Mouse (Mus musculus): ENCODE results near the gene Crebbp.
A peak's percentile ranks its signal among the peaks of the same experiment; 100 is the strongest.
"Not testable (repeated sequence)": the region's sequence is repeated elsewhere in the genome, so short reads cannot be mapped to it uniquely, and the experiment has no call there.

The Crebbp gene

DNA sequence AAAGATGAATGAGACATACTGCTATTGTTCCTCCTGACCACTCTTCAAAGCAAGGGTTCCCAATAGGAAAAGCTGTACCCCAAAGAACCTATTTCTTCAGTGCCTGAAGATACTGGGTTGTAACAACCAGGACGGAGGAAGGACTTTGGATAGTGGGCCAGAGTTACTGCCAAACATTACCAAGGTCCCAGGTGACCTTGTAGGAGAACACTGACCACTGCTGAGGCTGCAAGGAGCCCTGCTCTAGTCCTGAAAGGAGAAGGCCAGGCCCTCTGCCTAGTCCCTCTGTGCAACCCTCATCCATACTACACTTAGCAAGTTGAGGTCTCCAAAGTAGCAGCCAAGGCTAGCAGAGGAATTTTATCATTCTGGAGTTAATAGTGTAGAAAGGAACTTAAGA lies 60.7 kb downstream of the Crebbp start:
- DNase-seq (ENCODE audit: low spot score) = no peak

GRCm38 (mm10) chr16:4138541-4138940 lies 75.3 kb downstream of the Crebbp start:
- DNase-seq (ENCODE audit: low spot score) = no peak

- no peak for DNase-seq (ENCODE audit: low spot score)
Measured at GRCm38 (mm10) chr16:4133754-4134153, 80.0 kb downstream of the Crebbp start.

DNA sequence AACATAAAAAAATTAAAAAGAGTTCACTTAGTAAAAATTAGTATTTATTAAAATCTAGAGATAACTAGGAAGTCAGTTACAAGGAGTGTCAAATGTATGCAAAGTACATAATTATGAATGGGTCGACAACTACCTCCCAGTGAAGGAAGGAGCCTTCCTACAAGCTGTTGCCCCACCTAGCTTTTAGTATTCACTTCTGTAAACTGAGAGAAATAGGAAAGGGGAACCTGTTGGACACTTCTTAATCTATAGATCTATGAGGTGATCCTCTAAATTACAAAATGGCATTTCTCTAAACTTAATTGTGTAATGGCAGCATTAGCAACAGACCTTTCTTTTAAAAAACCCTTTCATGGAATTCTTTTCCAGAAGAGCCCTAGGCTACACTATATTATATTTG lies 84.9 kb downstream of the Crebbp start:
- DNase-seq (ENCODE audit: low spot score) = no peak

- DNase-seq (ENCODE audit: low spot score) = peak; percentile 20
Measured at GRCm38 (mm10) chr16:4117072-4117471, 96.7 kb downstream of the Crebbp start.

GRCm38 (mm10) chr16:4100374-4100773 lies 113.4 kb downstream of the Crebbp start:
- no peak for DNase-seq (ENCODE audit: low spot score)

DNA sequence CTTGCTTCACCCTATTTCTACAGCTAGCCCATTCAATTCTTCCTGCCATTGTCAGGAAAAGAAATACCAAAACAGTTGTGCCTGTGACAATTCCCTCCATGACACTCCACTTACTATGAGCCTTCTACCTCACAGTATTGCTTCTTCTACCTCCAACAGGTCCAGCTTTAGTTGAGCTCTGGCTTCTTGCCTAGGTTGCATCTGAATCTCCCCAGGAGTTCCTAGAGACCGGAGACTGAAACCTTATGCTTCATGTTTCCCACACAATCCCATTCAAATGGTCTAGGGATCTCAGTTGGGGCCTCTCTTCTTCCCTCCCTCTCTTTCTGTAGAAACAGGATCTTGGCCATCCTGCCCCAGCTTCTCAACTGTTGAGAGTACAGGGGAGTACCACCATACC lies 116.3 kb downstream of the Crebbp start:
- no peak for DNase-seq (ENCODE audit: low spot score)

DNA sequence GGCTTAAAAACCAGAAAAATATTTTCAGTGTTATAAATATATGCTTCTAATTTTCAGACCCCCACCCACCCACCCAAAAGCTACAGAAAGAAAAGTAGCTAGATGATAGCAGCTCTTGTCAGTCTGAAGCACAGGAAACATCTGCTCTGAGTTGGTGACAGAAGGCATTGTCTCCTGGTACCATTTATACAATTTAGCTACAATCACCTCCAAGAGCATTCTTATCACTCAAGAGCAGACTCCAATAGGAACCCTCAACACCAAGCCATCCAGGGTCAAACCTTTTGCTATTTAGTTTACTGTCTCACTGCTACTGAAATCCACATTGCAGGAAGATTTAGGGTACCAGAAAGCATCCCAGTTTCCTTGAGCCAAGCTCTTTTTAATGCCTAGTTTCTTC lies 116.9 kb downstream of the Crebbp start:
- no peak for DNase-seq (ENCODE audit: low spot score)

DNA sequence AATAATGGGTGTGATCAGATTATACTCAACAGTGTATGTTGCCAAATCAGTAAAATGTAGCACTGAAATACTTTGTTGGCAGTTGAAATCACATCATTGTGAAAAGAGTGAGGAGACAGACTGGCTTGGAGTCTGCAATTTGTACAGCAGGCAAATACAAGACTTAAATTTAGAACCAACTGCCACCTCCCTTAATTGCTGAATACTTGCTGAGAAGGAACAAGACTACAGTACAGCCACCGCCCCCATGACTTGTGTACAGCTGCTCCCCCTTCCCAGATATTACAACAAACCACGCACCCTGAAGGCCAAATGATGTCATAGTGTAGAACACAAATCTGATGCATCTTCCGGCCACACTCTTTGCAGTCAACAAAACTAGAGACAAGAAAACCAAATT lies 117.7 kb downstream of the Crebbp start:
- DNase-seq (ENCODE audit: low spot score) = no peak

DNA sequence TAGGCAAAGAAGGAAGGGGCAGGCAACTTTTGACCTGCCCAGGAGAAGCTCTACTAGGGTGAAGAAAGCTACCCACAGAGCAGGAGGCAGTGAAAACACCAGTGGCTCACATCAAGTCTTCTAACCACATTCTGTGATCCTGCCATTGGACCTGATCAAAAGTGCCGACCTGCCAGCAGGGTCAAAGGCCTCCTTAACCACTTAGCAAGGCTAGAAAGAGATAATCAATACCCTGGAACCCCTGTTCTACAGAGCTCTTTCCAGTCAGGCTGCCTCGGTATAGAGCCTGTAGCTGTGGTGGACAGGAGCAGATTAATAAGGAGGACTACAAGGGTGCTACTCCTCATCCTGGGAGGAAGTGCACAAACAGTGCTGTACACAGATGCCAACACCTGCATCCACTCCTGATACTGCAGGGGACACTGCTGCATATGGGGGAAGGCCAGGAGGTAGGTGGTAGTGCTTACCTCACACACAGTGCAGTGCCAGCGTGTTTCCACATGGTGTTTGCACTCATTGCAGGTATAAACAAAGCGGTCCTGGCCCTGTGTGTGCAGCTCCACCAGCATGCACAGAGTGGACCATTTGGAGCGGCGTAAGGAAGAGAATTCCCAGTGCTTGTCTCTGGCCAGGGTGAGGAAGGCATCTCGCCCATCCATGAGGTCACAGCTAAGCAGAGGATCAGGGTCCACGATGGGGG lies 126.4 kb downstream of the Crebbp start:
- no peak for DNase-seq (ENCODE audit: low spot score)

- DNase-seq (ENCODE audit: low spot score) = no peak
Measured at GRCm38 (mm10) chr16:4085851-4086387, 127.9 kb downstream of the Crebbp start.

GRCm38 (mm10) chr16:4085051-4085450 lies 128.7 kb downstream of the Crebbp start:
- no peak for DNase-seq (ENCODE audit: low spot score)

DNA sequence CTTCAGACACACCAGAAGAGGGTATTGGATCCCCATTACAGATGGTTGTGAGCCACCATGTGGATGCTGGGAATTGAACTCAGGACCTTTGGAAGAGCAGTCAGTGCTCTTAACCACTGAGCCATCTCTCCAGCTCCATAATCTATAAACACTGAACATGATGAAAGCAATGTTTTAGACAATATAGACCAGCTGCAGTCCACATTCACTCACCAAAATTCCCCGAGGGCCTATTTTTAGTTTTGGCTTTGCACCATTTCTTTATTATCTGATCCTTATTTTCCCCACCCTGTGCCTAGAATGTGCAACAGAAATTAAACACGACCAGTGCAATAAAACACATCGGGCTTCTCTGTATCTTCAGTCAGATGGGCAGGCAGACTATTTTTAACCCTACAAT lies 133.4 kb downstream of the Crebbp start:
- DNase-seq (ENCODE audit: low spot score) = not testable (repeated sequence)

- DNase-seq (ENCODE audit: low spot score) = no peak
Measured at GRCm38 (mm10) chr16:4079656-4080055, 134.1 kb downstream of the Crebbp start.

GRCm38 (mm10) chr16:4078302-4078701 lies 135.5 kb downstream of the Crebbp start:
- DNase-seq (ENCODE audit: low spot score) = not testable (repeated sequence)

- DNase-seq (ENCODE audit: low spot score) = peak; percentile 89
Measured at GRCm38 (mm10) chr16:4077384-4078061, 136.3 kb downstream of the Crebbp start, which contains the start of gene Trap1. Gene Trap1 (minus strand): TSS chr16:4077827.

GRCm38 (mm10) chr16:4074836-4075235 lies 139.0 kb downstream of the Crebbp start:
- DNase-seq (ENCODE audit: low spot score) = no peak

GRCm38 (mm10) chr16:4074297-4074696 lies 139.5 kb downstream of the Crebbp start:
- DNase-seq (ENCODE audit: low spot score) = no peak

- peak; percentile 29 for DNase-seq (ENCODE audit: low spot score)
Measured at GRCm38 (mm10) chr16:4068588-4068987, 145.2 kb downstream of the Crebbp start.

GRCm38 (mm10) chr16:4064945-4065344 lies 148.9 kb downstream of the Crebbp start:
- DNase-seq (ENCODE audit: low spot score) = no peak

- no peak for DNase-seq (ENCODE audit: low spot score)
Measured at GRCm38 (mm10) chr16:4053811-4054210, 160.0 kb downstream of the Crebbp start.

DNA sequence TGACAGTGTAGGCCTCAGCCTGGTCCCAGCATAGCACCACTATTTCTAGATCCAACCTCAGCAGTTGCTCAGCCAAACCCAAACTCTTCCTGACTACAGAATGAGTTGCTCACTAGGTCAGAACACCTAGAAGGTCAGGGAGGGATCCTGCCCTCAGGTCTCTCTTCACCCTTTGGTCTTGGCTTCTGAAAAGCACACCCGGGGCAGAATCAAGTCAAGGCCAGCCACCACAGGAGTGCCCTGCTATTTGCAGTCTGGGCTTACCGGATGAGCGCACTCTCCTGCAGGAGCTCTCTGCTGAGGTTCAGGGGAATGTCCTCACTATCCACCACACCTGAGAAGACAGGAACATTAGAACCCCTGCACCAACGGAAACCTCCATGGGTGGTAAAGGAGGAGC lies 161.2 kb downstream of the Crebbp start:
- no peak for DNase-seq (ENCODE audit: low spot score)

- no peak for DNase-seq (ENCODE audit: low spot score)
Measured at GRCm38 (mm10) chr16:4045524-4045923, 168.3 kb downstream of the Crebbp start.

Data from c-Kit-positive CD71-positive TER-119-positive erythroid progenitor cells, embryonic 14.5 days (primary cell).